Mouse (Mus musculus) liver, embryonic 15.5 days (tissue): ENCODE results near the gene Tecr. TPM values are rescaled to one million over a fixed set of nuclear protein-coding genes. Genes with fewer than 3 reads are reported as not detected.

Source experiments
- ATAC-seq: fragments of 200-750 bp; cut with Nextera tagmentation; 2 replicates; pipeline ENCODE4 v1.8.0; 2017; ENCODE audit warnings: moderate number of reproducible peaks, mild to moderate bottlenecking, moderate library complexity; ENCODE audit not compliant: insufficient read depth
- H3K27ac ChIP-seq: fragments of 300-500 bp; sonication (generic); replicated peaks from 2 replicates; pipeline ENCODE4 v1.5.1; 2015; ENCODE audit warnings: mild to moderate bottlenecking, inconsistent platforms
- H3K27me3 ChIP-seq: fragments of 300-500 bp; sonication (generic); 2 replicates; pipeline ENCODE4 v1.6.1; 2015; ENCODE audit warnings: mild to moderate bottlenecking, inconsistent platforms
- H3K36me3 ChIP-seq: fragments of 300-500 bp; sonication (generic); replicated peaks from 2 replicates; pipeline ENCODE4 v1.6.1; 2015; ENCODE audit warnings: moderate library complexity, mild to moderate bottlenecking, inconsistent platforms
- H3K4me1 ChIP-seq: fragments of 300-500 bp; sonication (generic); replicated peaks from 2 replicates; pipeline ENCODE4 v1.6.1; 2015; ENCODE audit warnings: inconsistent platforms
- H3K4me2 ChIP-seq: fragments of 300-500 bp; sonication (generic); 2 replicates; pipeline ENCODE4 v1.6.1; 2015; ENCODE audit warnings: moderate library complexity, mild to moderate bottlenecking, inconsistent platforms
- H3K4me3 ChIP-seq: fragments of 300-500 bp; sonication (generic); replicated peaks from 2 replicates; pipeline ENCODE4 v1.5.1; 2015; ENCODE audit warnings: mild to moderate bottlenecking, inconsistent platforms
- H3K9ac ChIP-seq: fragments of 300-500 bp; sonication (generic); 2 replicates; pipeline ENCODE4 v1.6.1; 2015; ENCODE audit warnings: moderate library complexity, mild to moderate bottlenecking, inconsistent platforms
- H3K9me3 ChIP-seq: fragments of 300-500 bp; sonication (generic); replicated peaks from 2 replicates; pipeline ENCODE4 v1.6.1; 2016; ENCODE audit warnings: inconsistent platforms
- WGBS: fragments of 180-500 bp; shearing (Covaris S2); methylation state at CpG from one replicate; pipeline ENCODE4 v1.1.7; 2015; ENCODE audit warnings: mixed read lengths; ENCODE audit not compliant: insufficient replicate concordance; 5-methylcytosine and 5-hydroxymethylcytosine counted together
- polyA plus RNA-seq: library from polyadenylated mRNA; unstranded; fragments of >200 nt; fragmentation: Nextera tagmentation; extraction: Ambion mirVana; gene quantifications from 2 replicates; pipeline ENCODE4 v1.2.1, GENCODE M21; 2015

Gene Tecr
- polyA plus RNA-seq, 1 experiment from 2014 or later: 329 TPM

DNA sequence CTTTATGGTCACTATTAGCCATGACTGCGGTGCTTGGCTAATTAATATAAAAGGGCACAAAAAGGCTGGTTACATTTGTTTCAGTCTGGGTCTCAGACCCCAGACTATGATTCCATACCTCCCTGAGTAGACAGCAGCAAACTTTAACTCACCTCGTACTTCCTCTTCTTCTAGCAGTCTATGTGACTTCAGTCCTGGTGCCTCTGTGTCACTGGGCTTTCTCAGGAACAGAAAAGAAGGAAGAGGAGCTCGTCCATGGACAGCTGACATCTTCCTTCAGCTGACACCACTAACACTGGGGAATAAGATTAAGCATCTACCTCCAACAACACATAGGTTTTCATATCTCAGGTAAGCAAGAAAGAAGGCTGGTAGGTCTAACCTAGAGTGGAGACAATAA, 72.0 kb downstream of the Tecr start, which contains the start of gene Olfr370:
Gene Olfr370 (plus strand): TSS at position 45 of the 400 bp plus-strand sequence.
- no peak for ATAC-seq
- no peaks in the 10 kb centered on the region for H3K4me1 ChIP-seq
- H3K36me3 ChIP-seq: no peaks in the 10 kb centered on the region
- H3K9ac ChIP-seq: no peak within 1 kb of the TSS
- 39% methylated on average over 3 of the region's 3 CpGs for WGBS
- no peaks in the 10 kb centered on the region for H3K9me3 ChIP-seq
- no peak within 1 kb of the TSS for H3K4me2 ChIP-seq
- no peak within 1 kb of the TSS for H3K27ac ChIP-seq
- no peaks in the 10 kb centered on the region for H3K27me3 ChIP-seq
- H3K4me3 ChIP-seq: no peak within 1 kb of the TSS

DNA sequence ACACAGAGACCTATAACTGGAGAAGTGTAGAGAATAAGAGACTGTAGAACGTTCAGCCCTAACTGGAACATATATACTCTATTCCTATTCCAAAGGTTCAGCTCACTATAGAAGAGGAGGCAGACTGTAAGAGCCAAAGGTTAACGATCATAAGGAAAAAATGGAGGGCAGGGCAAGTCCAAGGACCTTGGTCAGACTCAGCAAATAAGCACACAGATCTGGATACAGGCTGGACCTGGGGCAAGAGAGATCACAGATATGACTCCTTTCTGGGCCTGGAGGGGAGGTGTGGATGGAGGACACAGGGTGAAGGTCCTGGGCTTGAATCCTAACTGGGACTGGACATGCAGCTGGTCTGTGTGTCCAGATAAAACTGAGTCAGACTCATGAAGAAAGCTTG, 73.0 kb downstream of the Tecr start:
- no peaks in the 10 kb centered on the region for H3K4me1 ChIP-seq
- H3K36me3 ChIP-seq: no peaks in the 10 kb centered on the region
- no peaks in the 10 kb centered on the region for H3K27me3 ChIP-seq
- no peak overlapping the region for H3K27ac ChIP-seq
- ATAC-seq: no peak
- H3K9me3 ChIP-seq: no peaks in the 10 kb centered on the region
- no peak overlapping the region for H3K4me3 ChIP-seq
- no peak overlapping the region for H3K4me2 ChIP-seq
- no peak overlapping the region for H3K9ac ChIP-seq
- WGBS: 63% methylated on average over 2 of the region's 2 CpGs

Other genes with a start within 250 kb of the Tecr start
- 0.22 and 0.28 TPM in 2 replicates for gene Clgn, start 218.1 kb downstream of the Tecr start, polyA plus RNA-seq
- 45.8 and 53.8 TPM in 2 replicates for gene Scoc, start 149.6 kb downstream of the Tecr start, polyA plus RNA-seq
- gene Olfr370, start 72.2 kb downstream of the Tecr start, polyA plus RNA-seq: not detected in 2 replicates
- gene Ndufb7, start 41.3 kb downstream of the Tecr start, polyA plus RNA-seq: 231 and 237 TPM in 2 replicates
- gene Dnajb1, start 222 bp upstream of the Tecr start, polyA plus RNA-seq: 52.7 and 56.0 TPM in 2 replicates
- 49.8 and 50.8 TPM in 2 replicates for gene Gipc1, start 44.7 kb upstream of the Tecr start, polyA plus RNA-seq
- 0.36 and 0.48 TPM in 2 replicates for gene Ptger1, start 58.7 kb upstream of the Tecr start, polyA plus RNA-seq
- gene Pkn1, start 91.2 kb upstream of the Tecr start, polyA plus RNA-seq: 11.3 and 12.8 TPM in 2 replicates
- gene Ddx39, start 107.2 kb upstream of the Tecr start, polyA plus RNA-seq: 184 and 189 TPM in 2 replicates
- 13.4 and 15.4 TPM in 2 replicates for gene Adgre5, start 133.4 kb upstream of the Tecr start, polyA plus RNA-seq